Mouse (Mus musculus): ENCODE measurements around the gene Snx6. TPM values are rescaled to one million over a fixed set of nuclear protein-coding genes. Genes with fewer than 3 reads are reported as not detected.

Snx6 gene
- polyA plus RNA-seq (2012; rRNA removed), result 16.0 and 17.6 TPM in 2 replicates

DNA sequence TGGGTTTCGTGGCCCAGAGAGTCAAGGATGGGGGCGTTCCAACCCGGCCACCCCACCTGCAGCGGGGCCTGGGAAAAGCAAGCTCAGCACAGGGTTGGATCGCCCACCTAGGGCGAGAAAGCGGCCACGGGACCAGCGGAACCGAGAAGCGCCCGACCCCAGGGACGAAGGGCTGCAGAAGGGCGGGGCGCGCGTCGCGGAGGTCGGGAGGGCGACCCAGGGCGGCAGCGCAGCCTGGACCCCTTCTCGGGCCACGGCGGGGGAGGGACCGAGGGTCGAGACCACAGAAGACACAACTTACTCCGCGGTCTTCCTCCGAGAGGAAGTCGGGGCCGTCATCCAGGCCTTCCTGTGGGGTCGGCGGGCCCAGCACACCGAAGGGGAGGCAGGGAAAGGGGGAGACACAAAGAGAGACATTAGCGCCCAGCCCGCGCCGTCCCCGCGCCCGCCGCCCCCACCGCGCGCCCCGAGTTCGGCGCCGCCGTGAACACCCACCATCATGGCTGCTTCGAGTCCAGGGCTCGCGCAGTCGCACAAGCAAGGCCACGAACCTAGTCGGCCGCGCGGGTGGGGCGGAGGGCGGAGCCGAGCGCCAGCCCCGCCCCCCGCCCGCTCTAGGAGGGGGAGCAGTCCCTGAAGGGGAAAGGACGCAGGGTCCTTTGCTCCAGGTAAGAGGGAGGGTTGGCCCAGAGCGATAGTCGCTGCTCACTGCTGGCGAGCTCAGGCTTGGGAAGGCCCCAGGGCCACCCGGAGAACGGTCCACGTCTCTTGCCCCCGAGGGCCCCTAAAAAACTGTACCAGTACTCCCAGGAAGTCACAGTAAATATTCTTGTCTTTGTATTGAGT, at the start of gene Snx6:
TSS of gene Snx6 (minus strand) at position 551 of the 846 bp plus-strand sequence.

Other genes starting within 250 kb of the Snx6 start
- 93.7 and 143 TPM in 2 replicates for gene Sptssa, start 139.1 kb downstream of the Snx6 start, polyA plus RNA-seq (2012; rRNA removed)
- 6.3 and 10.5 TPM in 2 replicates for gene Eapp, start 99.8 kb downstream of the Snx6 start, polyA plus RNA-seq (2012; rRNA removed)
- 4.5 and 4.6 TPM in 2 replicates for gene Cfl2, start 67.2 kb upstream of the Snx6 start, polyA plus RNA-seq (2012; rRNA removed)
- gene Gm20403, start 190.8 kb upstream of the Snx6 start, polyA plus RNA-seq (2012; rRNA removed), result not detected in 2 replicates
- 2.2 and 3.3 TPM in 2 replicates for gene Baz1a, start 218.6 kb upstream of the Snx6 start, polyA plus RNA-seq (2012; rRNA removed)

Measured in ovary, adult 2 months (tissue).